Mouse (Mus musculus) cerebellum, adult 11-12 months (tissue): Measurements from ENCODE around the gene Fhit.

ENCODE experiments used
- DNase-seq: peaks from one replicate; pipeline ENCODE4 v3.0.0; 2022

Gene Fhit

DNA sequence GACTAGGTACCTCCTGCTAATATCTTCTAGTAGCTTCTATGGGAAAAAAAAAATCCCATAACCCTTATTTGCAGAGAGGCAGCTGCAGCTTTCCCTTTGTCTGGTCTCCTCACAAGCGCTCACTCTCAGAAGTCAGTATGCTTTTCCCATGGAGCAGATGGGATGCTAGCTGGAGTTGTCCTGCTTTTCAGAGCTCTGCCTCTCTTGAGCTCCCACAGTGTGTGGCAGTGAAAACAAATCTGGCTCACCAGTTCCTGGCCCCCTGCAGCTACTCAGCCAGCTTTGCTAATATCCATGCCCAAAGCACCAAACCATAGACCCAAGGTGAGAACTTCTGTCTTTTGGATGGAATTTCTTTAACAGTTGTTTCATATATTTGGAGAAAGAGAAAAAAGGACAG lies 1510.4 kb downstream of the Fhit start:
- DNase-seq = peak; percentile 47

DNA sequence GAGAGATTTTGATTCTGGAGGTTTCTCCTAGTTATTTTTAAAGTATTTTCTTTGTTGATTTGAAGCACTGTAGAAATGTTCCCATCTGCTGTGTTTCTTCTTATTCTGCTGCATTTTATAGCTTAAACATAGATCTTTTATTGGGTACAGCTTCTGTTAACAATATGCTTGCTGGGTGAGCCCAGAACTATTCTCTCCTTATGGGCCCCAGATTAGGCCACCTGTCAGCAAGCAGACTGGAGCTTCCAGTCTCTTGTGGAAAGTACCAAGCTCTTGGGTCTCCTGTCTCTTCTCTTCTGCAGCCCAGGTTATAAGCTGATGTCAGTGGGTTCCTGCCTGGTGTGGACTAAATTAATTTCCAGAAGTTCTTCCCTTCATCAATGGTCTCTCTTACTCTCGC lies 1513.4 kb downstream of the Fhit start:
- DNase-seq = no peak

DNA sequence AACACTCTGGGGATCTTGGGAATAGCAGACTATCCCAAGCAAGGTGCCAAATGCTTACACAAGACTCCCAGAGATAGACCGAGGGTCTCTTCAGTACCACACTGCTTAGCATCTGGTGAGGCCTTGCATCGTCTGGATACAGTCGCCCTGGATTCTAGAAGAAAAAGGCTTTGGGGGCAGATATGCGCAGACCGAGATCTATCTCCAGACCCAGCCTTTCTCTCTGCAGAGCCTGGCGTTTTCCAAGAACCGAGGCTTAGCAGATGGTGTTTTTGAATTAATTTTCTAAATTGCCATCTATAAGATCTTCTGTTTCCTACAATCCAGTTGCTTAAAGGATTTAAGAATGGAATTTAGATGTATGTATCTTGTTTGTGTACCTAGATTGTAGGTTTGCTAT lies 1515.6 kb downstream of the Fhit start:
- no peak for DNase-seq

DNA sequence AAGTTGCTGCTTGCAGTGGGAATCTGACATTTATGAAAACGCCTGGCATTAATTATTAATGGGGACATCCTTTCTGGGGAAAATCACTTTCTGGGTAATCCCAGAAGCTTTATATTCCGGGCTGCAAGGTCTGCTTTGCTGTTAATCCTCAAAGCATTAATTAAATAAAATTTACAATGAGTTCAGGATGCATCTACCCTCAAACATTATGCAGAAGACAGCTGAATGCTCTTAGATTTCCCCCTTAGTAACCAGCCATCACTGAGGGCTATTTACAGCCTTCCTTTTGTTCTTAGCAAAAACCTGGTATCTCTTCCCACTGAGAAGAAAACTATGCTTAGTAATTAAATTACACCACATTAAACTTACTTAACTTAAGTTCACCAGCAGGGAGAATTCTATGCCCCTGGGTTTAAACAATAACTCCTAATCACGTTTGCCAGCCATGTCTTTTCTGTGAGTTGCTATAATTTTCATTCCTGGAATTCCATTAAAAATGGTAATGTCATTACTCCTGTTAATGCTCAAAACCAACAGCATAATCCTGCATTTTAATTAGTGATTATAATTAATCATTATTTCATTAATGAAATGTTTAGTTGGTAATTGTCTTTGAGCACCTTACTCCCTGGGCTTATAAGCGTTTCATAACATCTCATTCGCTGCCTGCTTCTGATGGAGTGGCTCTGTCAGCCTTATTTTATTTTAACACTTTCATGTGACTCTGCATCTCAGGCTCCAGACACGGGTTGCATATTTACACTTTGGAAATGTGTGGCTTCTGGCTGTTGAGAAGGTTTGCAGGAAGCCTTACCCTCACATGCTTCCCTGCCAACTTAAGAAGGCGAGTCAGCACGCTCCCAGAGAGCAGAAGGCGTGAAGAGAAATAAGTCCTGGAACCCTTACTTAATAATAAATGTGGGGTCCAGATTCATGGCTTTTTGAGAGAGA lies 1517.3 kb downstream of the Fhit start:
- DNase-seq = no peak

DNA sequence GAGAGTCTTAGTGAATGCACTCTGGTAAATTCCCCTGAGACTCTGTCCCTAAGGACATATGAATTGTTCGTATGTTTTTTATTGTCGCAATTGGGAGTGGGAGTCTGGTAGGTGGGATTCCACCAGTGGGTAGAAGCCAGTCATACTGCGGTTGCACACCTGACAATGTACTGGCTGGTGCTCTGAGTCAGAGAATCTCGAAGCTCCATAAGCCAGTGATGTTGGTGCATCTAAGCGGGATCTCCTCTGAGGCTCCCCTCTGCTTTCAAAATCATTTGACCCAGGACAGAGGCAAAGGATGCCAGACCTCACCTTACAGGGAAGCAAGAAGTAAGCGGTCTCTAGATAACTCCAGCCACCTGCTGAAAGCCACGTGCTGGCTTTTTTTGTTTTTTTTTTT lies 1518.1 kb downstream of the Fhit start:
- DNase-seq = no peak

DNA sequence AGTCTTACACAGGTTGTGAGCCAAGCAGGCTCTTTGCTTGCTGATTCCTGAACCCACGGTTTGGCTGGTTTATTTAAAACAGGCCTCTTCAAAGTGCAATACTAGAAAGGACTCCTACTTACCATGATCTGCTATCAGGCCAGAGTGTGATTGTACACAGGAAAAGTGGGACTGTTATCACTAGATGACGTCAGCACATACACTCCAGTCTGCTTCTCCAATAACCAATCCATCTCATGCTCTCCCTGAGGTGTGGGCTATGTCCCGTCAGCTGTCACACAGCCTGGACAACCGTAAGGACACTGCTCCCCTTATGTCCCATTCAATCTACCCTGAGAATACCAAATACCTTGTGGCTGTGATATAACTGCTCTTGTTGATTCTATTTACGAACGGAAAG lies 1519.2 kb downstream of the Fhit start:
- no peak for DNase-seq

DNA sequence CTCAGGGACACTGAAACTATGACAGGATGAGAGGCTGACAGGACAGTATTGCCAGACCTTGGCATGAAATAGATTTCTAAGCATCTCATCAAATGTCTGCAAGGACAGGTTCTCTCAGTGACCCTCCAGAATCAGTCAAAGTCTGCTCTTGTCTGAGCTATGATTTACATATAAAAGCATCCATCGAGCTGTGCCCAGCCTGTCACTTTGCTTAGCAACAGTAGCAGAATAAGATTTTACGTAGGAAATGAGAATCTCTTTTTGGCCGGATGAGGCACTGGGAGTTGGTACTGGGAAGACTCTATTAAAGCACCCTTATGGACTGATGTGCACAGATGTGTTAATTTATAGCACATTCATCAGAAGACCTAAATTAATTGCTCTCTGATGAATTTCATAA lies 1519.8 kb downstream of the Fhit start:
- DNase-seq = no peak

DNA sequence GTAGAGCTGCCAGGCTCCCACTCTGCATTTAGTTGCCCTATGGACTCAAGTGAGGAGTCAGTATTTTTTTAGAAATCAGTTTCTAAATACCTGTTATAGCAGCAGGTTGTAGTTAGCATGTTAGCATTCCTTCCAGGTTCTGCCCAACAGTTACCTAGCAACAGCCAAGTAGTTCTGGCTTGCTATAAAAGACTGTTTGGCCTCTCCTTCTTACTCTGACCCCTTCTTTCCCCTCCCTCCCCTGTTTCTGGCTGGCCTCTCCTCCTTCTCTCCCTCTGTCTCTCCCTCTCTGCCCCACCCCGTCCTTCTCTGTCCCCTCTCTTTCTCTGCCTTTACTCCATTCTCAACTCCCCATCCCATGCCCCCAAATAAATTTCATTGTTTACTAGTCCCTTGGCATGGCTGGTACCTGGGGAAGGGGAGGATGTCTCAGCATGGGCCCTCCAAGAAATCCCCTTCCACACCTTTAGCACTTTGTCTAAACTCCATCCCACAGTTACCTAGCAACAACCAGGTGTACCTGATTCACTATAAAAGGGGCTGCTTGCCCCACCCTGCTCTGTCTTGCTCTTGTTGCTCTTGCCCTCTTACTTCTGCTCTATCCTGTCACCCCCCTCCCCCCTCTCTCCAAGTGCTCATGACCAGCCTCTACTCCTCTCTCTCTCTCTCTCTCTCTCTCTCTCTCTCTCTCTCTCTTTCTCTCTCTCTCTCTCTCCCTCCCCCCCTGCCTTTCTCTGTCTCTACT lies 1527.4 kb downstream of the Fhit start:
- DNase-seq = no peak

DNA sequence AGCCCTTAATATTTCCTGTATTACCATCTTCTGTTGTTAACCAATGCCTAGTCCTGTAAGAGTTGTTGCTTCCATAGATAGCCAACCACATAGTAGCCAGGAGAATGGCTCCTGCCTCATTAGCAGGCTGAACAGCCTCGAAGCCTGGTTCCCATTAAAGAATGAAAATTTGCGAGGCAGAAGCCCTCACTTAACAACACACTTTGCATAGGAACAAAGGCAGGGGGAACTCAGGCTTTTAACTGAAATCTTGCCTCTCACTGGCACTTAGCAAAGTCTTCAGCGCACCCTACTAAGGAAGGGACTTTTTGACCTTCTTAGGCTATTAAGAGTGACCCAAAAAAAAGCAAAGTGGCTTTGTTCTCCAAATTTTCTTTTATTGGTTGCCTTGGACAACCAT lies 1529.3 kb downstream of the Fhit start:
- DNase-seq = no peak

DNA sequence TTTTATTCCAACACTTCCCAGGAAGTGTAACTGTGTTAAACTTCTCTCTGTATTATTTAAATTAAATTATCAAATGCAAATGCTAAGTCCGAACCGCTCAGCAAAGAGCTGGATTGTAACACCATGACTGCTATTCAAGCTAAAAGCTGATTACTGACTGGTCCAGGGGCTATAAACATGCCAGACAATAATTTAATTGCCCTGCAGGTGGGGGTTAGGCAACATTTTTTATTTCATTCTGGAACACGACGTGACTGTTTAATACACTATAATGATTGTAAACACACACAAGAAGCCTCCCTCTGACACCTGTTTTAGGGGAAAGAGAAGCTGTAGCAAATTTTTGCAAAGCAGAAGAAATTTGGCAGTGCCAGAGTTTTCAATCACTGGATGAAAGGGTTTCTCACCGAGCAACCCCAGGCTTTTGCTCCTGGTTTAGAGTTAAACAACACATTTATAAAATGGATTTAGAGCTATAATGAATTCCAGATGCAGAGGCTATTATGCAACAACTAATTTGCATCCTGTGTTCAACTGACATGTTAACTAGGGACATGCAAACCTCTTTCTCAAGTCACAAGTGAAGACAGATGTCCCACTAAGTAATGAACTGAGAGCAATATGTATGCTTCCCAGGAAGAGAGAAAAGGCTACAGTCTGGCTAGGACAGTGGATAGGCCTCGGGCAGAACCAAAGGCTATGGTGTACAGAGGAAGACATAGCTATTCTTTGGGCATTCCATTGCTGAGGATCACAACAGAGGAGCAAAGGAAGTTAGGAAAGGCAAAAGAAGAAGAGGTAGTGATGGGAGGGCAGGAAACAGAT lies 1538.4 kb downstream of the Fhit start:
- DNase-seq = no peak

DNA sequence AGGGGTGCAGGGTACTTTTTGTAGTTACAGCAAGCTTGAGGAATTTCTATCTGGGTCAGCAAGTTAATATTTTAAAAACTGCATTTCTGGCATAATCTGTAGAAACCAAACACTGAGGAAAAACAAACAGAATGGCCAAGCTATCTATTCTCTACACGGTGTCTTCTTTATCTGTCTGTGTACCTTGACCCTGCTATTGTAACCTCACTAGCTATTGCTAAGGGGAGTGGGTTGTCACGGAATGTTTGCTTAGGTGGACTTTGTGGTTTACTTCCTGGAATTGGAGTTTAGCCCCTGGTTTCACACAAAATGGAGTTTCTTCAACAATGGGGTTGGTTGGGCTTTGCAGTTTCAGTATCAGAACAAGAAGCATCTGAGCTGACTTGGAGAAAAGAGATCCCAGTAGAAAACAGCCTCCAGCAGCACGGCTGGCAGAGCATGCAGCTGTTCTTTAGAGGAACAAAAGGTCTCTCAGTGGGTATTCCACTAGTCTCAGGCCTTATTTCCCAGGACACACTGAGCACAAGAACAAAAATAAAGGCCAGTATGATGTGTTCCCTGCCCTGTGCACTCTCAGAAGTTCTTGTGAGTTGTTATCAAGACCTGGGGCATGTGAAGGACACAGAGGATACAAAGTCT lies 1540.8 kb downstream of the Fhit start:
- DNase-seq = no peak

DNA sequence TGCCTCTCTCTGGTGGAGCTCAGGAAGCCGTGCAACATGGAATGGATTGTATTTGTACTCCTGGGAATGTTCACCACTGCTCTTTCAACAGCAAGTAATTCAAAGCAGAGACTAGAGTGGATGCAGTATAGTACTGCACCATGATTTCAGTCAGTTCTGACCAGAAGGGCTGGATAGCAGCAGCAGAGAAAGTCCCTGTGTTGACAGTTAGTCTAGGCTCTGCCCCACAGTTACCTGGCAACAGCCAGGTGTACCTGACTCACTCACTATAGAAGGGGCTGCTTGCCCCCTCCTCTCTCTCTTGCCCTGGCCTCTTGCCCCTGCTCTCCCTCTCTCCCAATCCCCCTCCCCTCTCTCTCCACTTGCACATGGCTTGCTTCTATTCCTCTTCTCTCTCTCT lies 1542.0 kb downstream of the Fhit start:
- no peak for DNase-seq

DNA sequence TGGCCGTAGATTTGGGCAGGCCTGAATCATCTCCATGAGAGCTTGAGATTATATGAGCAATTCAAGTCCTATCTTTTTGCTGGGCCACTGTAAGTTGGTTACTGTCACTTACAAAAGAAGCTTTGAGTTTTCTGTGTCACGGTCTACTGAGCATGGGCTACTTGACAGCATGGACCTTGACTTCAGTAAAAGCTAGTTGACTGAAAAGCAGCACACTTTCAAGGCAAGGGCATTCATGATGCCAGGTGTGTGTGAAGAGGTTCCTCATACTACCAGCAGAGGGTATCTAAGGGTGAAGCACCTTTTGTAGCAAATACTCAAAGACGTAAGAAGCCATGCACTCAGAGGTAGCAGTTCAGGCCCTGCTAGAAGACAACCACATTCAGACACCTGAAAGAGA lies 1548.7 kb downstream of the Fhit start:
- no peak for DNase-seq

DNA sequence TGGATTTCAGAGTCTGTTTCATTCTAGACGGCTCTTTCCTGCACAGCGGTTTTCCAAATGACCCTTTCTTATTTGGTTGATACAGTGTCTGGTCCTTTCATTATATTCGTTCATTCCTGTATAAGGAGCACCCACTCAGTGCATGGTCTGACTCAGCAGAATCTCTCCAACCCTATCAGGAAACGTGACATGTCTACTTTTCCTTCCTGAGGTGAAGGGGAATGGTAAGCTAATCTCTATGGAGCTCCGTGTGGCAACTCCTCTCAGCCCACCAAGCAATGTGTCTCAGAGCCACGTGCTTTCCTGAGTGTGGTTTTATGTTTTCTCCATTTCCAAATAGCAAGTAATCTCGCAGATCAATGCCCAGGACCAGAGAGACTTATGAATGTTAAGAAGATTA lies 1552.7 kb downstream of the Fhit start:
- no peak for DNase-seq

DNA sequence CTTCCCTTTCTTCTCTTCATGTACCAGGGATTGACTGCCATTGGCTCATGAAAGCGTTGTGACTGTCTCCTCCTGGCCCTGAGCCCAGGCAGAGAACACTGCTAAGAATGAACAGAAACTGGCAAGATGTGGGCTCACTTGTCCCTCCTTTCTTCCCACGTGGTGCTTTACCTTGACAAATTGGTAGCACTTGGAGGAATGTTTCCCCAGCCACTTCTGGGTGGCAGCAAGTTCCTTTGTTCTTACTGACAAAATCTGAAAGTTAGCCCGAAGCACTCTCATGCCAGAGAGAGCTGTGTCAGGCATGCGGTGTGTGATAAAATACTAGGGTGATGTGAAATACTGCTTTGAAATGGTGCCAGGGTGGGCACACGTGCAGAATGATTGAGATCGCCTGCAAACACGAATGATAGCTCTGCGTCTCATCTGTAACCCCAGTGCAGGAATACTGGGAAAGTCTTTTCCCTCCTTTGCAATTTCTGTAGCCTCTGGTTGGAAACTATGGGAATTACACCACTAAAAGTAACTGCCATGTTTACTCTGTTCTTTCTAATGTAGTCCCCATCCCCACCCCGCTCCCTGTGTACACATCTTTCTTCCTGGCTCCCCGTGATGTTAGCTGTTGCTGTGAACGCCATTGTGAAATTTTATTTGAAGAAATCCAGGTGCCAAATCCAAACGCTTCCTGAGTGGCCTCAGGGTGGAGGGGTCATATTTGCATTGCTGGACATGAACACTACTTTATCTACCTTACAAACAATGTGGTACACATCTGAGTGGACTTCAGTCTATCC lies 1555.1 kb downstream of the Fhit start:
- no peak for DNase-seq

DNA sequence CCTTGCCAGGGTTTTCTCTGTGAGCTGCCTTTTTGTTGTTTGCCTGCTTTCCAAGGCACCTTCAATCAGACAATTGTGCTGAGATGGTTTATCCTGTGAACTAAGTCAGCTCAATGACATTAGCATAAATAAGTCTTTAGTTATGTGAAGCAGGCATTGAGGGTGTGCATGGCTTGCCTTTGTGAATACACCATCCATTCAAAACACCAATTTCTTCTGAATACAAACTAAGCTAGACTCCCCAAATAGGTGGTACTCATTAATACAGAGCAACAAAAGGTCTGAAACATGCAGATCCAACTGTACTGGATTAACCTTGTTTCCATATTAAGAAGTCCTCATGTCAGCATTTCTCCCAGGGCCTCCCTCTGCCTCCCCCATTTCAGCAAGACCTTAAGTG lies 1561.6 kb downstream of the Fhit start:
- no peak for DNase-seq

DNA sequence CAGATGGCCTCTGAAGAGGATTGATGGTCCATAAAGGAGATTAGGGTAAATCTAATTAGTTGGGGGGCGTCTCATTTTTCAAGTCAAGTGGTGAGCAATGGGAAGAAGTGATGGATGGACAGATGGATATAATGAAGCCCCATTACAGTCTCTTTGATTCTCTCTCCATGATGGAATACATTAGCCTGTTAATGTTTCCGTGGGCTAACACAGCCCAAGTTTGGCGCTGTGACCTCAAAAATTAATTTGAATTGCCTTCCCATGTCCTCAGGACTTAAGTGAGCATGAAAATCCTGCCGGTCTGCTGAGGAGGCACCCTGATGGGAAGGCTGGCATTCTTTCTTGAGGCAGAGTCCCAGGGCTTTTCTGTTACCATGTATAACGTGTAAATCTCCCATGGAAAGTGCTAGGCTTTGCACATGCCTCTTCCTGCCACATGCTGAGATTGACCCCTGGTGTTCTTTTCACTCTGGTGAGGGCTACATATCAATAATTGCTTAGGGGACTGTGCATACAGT lies 1564.3 kb downstream of the Fhit start:
- no peak for DNase-seq

DNA sequence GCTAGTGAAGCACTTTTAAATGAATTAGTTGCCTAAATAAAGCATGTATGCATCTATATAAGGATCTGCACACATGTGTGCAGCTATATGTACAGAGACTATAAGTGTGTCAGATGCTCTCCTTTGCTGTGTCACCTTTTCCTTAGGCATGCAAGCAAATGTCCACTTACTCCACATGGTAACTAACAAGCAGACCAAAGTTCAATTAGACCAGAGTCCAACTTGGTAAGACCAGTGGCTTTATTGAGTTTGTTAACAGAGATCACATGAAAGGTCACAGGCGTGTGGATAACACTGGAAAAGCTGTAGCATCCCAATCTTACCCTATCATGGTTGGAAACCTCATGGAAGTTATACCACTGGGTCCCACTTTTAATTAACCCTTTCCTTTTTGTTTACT lies 1572.7 kb downstream of the Fhit start:
- no peak for DNase-seq

DNA sequence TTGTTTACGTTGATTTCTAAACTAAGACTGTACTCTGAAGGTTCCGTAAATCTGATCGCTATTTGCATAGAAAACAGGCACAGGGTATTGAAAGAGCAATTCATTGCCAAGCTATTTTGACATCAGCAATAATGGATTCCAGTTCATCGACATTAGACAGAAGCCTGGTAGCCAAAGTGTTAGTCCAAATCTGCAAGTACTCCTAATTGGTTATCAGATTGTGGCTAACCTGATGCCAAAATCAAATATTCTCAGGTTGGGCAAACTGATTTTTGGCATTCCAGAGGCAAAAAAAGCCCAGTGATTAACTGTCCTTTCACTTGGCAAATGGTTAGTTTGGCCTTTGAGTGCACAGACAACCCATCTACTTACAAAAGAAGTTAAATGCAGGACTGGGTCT lies 1573.9 kb downstream of the Fhit start:
- DNase-seq = no peak

DNA sequence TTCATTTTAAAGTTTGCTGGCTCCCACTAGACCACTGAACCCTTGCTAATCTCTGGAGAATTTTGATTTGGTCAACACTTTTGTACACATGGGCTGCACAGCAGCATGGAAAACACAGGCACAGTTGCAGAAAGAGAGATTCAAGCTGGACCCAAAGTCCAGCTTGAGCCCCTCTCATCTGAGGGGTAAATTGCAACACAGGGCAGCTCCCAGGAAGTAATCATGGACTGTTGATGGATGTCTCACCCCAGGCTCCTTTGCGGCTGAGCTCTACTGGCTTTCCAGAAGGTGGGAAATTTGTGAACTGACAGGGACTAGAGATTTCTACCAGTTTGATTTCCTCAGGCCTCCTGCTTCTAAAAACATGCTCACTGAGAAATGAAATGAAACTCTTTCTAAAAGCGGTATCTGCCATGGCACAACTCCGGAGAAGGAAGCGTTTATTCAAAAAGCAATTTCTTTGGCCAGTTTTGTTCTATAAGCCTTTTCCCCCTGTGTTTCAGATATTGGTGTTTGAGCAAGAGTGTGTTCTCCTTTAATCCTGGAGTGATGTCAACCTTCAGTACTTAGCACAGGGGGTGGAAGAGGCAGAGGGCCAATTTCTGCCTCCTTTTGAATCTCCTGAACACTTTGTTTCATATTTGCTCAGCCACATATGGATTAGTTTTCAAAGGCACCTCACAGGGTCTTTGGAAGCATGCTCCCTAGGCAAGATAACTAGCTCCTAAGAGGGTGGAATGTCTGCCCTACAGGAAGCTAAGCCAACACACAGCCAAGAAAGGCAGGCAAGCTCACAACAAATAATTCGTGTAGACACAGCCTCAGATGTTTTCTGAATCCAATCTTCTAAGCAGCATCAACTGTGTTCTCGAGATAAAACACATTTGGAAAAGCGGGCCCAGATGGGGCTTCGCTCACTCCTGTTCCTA lies 1578.3 kb downstream of the Fhit start:
- no peak for DNase-seq

DNA sequence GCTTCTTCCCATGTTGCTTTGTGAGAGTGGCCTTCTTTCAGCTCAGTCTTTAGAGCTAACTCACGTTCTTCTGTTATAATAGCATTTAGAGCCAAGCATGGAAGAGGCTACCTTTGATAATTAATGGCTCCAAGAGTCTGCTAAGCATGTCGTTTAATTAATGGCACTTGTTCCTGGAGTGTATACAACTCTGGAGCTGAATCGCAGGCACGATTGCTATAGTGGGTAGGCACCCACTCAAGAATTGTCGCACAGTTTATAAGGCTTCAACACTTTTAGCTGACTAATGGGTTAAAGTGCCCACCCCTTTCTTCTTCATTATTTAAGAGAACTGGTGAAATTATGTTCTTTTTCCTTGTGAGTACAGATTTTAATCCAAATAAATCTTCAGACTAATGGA lies 1605.5 kb downstream of the Fhit start:
- DNase-seq = no peak
